Mouse (Mus musculus) G1E (cell line): ENCODE measurements around the gene Ccdc181. TPM values are rescaled to one million over a fixed set of nuclear protein-coding genes. Genes with fewer than 3 reads are reported as not detected.
A peak's percentile ranks its signal among the peaks of the same experiment; 100 is the strongest.

Source experiments
- ATAC-seq: 2 replicates; pipeline ENCODE4 v1.8.0; 2016; ENCODE audit warnings: mild to moderate bottlenecking; ENCODE audit not compliant: insufficient number of reproducible peaks, poor library complexity, low FRiP score, severe bottlenecking; ENCODE audit errors: extremely low read depth
- DNase-seq: peaks from one replicate; pipeline ENCODE4 v3.0.0; 2012; ENCODE audit warnings: low spot score
- H3K27me3 ChIP-seq: 2 replicates; pipeline ENCODE4 v1.6.1; 2012; ENCODE audit warnings: mild to moderate bottlenecking, low read length, inconsistent platforms; ENCODE audit not compliant: insufficient read depth
- H3K36me3 ChIP-seq: replicated peaks from 2 replicates; pipeline ENCODE3; 2012; ENCODE audit warnings: mild to moderate bottlenecking, inconsistent platforms
- H3K4me1 ChIP-seq: 2 replicates; pipeline ENCODE4 v1.6.1; 2012; ENCODE audit warnings: low read depth, low read length, inconsistent platforms, mixed read lengths; ENCODE audit not compliant: insufficient read depth
- H3K4me3 ChIP-seq: 2 replicates; pipeline ENCODE4 v1.5.1; 2012; ENCODE audit warnings: low read depth, mild to moderate bottlenecking, inconsistent platforms, low read length, moderate library complexity, mixed read lengths
- H3K9me3 ChIP-seq: replicated peaks from 2 replicates; pipeline ENCODE4 v1.6.1; 2012; ENCODE audit warnings: inconsistent platforms
- CTCF ChIP-seq: IDR thresholded peaks from 2 replicates; pipeline ENCODE4 v1.5.1; 2012; ENCODE audit warnings: low read depth, low read length, inconsistent platforms, mixed read lengths
- GATA1 ChIP-seq: IDR thresholded peaks from 2 replicates; pipeline ENCODE4 v1.6.1; 2012; ENCODE audit warnings: borderline replicate concordance, low read length, inconsistent platforms, mixed read lengths
- GATA2 ChIP-seq: IDR thresholded peaks from 2 replicates; pipeline ENCODE4 v1.6.1; 2012; ENCODE audit warnings: low read depth, low read length, inconsistent platforms, borderline replicate concordance
- POLR2AphosphoS5 ChIP-seq: IDR thresholded peaks from 2 replicates; pipeline ENCODE4 v1.6.1; 2012; ENCODE audit warnings: low read depth, low read length, inconsistent platforms; ENCODE audit not compliant: insufficient replicate concordance
- TAL1 ChIP-seq: conservative IDR thresholded peaks from 2 replicates; pipeline ENCODE4 v1.6.1; 2012; ENCODE audit warnings: low read depth, low read length, inconsistent platforms, mixed read lengths
- polyA plus RNA-seq: library from polyadenylated mRNA; stranded (reverse); fragments of >175 nt; gene quantifications from 2 replicates; pipeline ENCODE4 v1.2.3, GENCODE M21; 2012
- total RNA-seq, 2 experiments: library from RNA; stranded (forward) in 1 of 2; stranded (reverse) in 1 of 2; fragments of 200-1000 nt in 1 of 2; fragments of >200 nt in 1 of 2; fragmentation: Nextera tagmentation in 1 of 2; gene quantifications; 2 replicates each; pipeline ENCODE4 v1.2.3; 2014 to 2017

The Ccdc181 gene
- total and polyA plus RNA-seq, 3 experiments = 2.9 to 24.9 (median 17.6) TPM

GRCm38 (mm10) chr1:164301949-164302348 is 26.6 kb downstream of the Ccdc181 start:
- no peaks in the 10 kb centered on the region for H3K27me3 ChIP-seq
- no peaks in the 10 kb centered on the region for H3K9me3 ChIP-seq
- TF ChIP-seq CTCF (no peak), POLR2AphosphoS5 (no peak), GATA1 (no peak), TAL1 (no peak), GATA2 (no peak)
- no peak for DNase-seq
- H3K4me3 ChIP-seq = no peak overlapping the region
- peaks cover 67% of the 10 kb centered on the region for H3K36me3 ChIP-seq
- ATAC-seq = no peak
- H3K4me1 ChIP-seq = peaks cover 18% of the 10 kb centered on the region

DNA sequence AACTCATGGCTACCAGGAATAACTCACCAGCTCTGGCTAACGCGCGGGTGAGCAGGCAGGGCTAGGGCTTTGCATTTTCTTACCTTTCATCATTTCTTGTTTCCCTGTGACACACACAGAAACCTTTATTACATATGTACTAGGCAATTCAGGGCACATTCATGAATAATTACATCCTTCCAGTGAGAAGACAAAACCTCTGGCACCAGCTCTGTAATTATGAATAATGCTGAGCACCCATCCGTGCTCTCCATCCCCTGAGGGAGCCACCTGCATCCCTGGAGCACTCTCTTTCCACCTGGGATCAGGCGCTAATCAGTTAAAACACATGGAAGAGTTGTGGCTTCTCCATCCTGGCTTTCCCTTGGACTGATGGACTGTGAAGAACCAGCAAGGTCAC is 28.4 kb downstream of the Ccdc181 start, which contains the start of gene Nme7:
Nme7 (plus strand) TSS at position 301 of the 400 bp plus-strand sequence.
- Histone ChIP-seq H3K4me1 (peaks cover 24% of the 10 kb centered on the region), H3K36me3 (peaks cover 52% of the 10 kb centered on the region), H3K9me3 (no peaks in the 10 kb centered on the region), H3K27me3 (no peaks in the 10 kb centered on the region), H3K4me3 (no peak within 1 kb of the TSS)
- DNase-seq (no peak), ATAC-seq (no peak)
- no peak for TF ChIP-seq POLR2AphosphoS5
- TF ChIP-seq CTCF = no peak
- no peak for TF ChIP-seq TAL1
- TF ChIP-seq GATA1 = no peak
- no peak for TF ChIP-seq GATA2

DNA sequence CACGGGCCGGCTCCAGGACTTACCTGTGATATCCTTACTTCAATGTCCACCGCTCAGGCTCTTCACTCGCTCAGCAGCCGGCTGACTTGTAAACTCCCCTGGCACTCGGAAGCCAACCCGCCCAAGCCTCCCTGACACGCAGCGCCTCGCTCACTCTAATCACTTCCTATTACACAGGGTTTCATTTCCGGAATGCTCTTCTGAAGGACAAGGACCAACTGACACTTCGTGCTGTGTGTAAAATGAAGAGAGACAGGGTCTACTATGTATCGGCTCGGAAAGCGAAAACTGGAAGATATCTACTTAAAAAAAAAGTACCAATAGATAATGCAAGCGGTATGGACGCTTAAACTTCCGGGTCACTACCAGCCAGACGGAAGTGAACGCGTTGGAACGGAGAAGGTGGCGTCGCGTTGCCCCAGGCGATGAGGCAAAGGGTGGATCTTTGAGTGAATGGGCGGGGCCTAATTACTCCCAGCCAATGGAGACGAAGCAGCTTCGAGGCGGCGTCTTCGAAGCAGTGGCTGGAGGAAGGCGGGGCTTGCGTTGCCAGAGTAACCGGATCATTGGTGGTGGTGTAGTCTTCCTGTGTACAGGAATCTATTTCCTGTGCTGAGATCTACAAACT is 31.9 kb downstream of the Ccdc181 start, which contains the start of gene Blzf1:
Blzf1 (minus strand) TSS at position 366 of the 628 bp plus-strand sequence.
- H3K9me3 ChIP-seq = no peaks in the 10 kb centered on the region
- peak; percentile 76 for DNase-seq
- ATAC-seq = peak; percentile 98
- H3K36me3 ChIP-seq = peaks cover 37% of the 10 kb centered on the region
- H3K4me3 ChIP-seq = peak within 1 kb of the TSS; percentile 83
- no peak for TF ChIP-seq GATA2
- no peak for TF ChIP-seq CTCF
- TF ChIP-seq GATA1 = no peak
- TF ChIP-seq POLR2AphosphoS5 = no peak
- no peak for TF ChIP-seq TAL1
- H3K27me3 ChIP-seq = no peaks in the 10 kb centered on the region
- peaks cover 20% of the 10 kb centered on the region for H3K4me1 ChIP-seq

DNA sequence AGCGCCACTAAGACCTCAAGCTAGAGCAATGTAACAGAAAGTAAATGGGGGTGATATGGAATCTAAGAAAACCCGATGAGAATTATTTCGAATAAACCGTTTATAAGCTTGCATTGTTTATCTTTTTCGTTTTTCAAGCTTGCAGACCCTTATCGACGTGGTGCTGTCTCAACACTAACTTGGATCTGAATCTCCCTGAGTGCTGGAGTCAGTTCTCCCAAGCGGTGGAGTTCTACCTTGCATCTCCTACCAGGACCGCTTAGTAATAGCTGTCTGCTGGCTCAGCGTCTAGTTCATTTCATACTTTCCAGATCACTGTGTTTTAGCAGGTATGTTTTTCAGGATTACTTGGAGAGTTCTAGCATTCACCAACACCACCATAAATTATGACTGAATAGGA is 32.5 kb downstream of the Ccdc181 start:
- Histone ChIP-seq H3K36me3 (peaks cover 37% of the 10 kb centered on the region), H3K9me3 (no peaks in the 10 kb centered on the region), H3K4me1 (peaks cover 20% of the 10 kb centered on the region), H3K4me3 (peak overlapping the region; percentile 83), H3K27me3 (no peaks in the 10 kb centered on the region)
- ATAC-seq = no peak
- no peak for DNase-seq
- no peak for TF ChIP-seq GATA1
- no peak for TF ChIP-seq GATA2
- no peak for TF ChIP-seq CTCF
- TF ChIP-seq POLR2AphosphoS5 = no peak
- no peak for TF ChIP-seq TAL1

- H3K27me3 ChIP-seq = no peaks in the 10 kb centered on the region
- H3K4me1 ChIP-seq = no peaks in the 10 kb centered on the region
- peaks cover 54% of the 10 kb centered on the region for H3K36me3 ChIP-seq
- ATAC-seq (no peak), DNase-seq (no peak)
- no peak for TF ChIP-seq GATA2
- H3K4me3 ChIP-seq = no peak overlapping the region
- H3K9me3 ChIP-seq = 0 out of 2 replicates have a peak, but pooled peaks cover 2% of the 10 kb centered on the region
Measured at GRCm38 (mm10) chr1:164314085-164314484, 38.7 kb downstream of the Ccdc181 start.

DNA sequence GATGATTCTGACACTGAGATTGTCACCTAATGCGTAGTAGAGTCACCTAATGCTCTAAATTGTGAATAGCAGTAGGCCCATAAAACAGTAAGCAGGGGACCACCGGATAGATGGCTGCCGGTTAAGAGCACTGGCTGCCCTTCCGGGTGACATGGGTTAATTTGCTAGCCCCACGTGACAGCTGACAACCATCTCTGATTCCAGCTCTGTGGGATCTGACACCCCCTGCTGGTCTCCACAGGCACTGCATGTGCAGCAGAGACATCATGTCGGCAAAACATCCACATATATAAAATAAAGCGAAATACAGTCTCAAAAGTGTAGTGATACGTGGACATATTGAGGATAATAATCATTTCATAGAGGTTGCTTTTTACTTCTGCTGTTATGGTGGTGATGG is 39.9 kb downstream of the Ccdc181 start:
- no peak for TF ChIP-seq GATA2
- TF ChIP-seq TAL1 = no peak
- TF ChIP-seq CTCF = peak; percentile 58
- Histone ChIP-seq H3K4me1 (no peaks in the 10 kb centered on the region), H3K9me3 (0 out of 2 replicates have a peak, but pooled peaks cover 2% of the 10 kb centered on the region), H3K36me3 (peaks cover 54% of the 10 kb centered on the region), H3K27me3 (no peaks in the 10 kb centered on the region), H3K4me3 (no peak overlapping the region)
- ATAC-seq (no peak), DNase-seq (no peak)

DNA sequence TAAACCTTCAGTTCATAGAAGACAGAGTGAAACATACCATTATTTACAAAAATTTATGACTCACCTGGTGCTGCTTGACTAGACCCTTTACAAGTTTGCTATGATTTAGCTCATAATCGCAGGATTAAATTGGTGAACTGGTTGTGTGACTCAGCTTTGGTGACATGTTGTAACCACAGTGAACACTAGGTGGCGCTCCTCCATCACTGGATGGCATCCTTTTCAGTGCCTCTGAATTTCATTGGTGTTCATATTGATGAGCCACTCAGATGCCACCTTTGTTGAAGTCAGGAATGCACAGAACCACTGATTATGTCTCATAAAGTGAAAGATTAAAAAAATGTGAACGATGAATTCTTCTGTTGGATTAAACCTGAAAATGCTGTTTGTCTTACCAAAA is 41.3 kb downstream of the Ccdc181 start:
- Histone ChIP-seq H3K36me3 (peaks cover 56% of the 10 kb centered on the region), H3K4me1 (no peaks in the 10 kb centered on the region), H3K9me3 (0 out of 2 replicates have a peak, but pooled peaks cover 2% of the 10 kb centered on the region), H3K27me3 (no peaks in the 10 kb centered on the region), H3K4me3 (no peak overlapping the region)
- DNase-seq = peak; percentile 14
- TF ChIP-seq CTCF (peak; percentile 95), POLR2AphosphoS5 (no peak)
- peak; percentile 69; the same call in 1 of the 2 replicates for ATAC-seq
